Mouse (Mus musculus) CH12F3 (cell line): ENCODE data around the gene Scube2.

Experiments
- in situ Hi-C: fragments of 300-500 bp; cut with MboI; formaldehyde crosslinking; loops from 2 replicates; pipeline ENCODE4 v1.14.3; 2020; ENCODE audit warnings: low sequenced_read_pairs

The Scube2 gene

DNA sequence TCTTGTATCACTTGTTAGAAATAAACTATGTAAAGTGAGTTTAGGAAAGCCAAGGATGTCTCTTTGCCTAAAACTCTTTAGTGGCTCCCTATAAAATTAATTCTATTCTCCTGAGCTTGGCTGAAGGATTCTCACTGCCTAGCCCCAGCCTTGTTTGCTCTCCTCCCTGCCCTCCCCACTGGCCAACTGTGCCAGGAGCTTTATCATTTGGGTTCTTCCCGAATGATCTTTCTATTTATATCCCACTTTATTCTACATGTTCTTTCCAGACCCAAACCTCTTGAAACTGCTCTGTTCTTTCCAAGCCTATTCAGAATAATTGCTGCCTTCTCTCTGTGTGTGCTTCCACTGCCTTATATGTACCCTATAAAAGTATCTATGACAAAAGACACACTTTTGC lies 62.0 kb downstream of the Scube2 start:
- in situ Hi-C loops, result no loop called here

GRCm38 (mm10) chr7:109800626-109801025 lies 64.9 kb downstream of the Scube2 start:
- in situ Hi-C loops, result no loop called here

- in situ Hi-C loops, result no loop called here
Measured at GRCm38 (mm10) chr7:109799168-109799567, 66.3 kb downstream of the Scube2 start.

- in situ Hi-C loops, result no loop called here
Measured at GRCm38 (mm10) chr7:109795564-109795963, 69.9 kb downstream of the Scube2 start.

GRCm38 (mm10) chr7:109794556-109794955 lies 70.9 kb downstream of the Scube2 start:
- in situ Hi-C loops, result no loop called here

GRCm38 (mm10) chr7:109792759-109793158 lies 72.7 kb downstream of the Scube2 start:
- in situ Hi-C loops, result no loop called here

- in situ Hi-C loops, result no loop called here
Measured at GRCm38 (mm10) chr7:109790818-109791217, 74.7 kb downstream of the Scube2 start.

DNA sequence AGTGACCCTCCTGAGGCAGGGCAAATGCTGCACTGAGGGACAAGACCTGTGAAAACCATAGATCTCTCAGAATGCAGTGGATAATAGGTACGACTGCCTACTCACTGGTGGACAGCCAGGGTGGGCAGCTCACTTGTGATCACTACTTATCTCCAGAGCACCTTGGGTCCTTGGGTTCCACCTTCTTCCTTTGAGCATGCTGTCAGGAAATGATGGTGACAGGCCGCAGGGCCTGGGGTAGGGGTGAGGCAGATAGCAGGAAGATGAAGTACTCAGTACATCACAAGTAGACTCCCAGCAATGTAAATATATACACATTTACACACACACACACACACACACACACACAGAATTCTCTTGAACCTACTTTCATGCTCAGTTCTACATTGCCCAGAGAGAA lies 77.6 kb downstream of the Scube2 start:
- in situ Hi-C loops, result no loop called here

DNA sequence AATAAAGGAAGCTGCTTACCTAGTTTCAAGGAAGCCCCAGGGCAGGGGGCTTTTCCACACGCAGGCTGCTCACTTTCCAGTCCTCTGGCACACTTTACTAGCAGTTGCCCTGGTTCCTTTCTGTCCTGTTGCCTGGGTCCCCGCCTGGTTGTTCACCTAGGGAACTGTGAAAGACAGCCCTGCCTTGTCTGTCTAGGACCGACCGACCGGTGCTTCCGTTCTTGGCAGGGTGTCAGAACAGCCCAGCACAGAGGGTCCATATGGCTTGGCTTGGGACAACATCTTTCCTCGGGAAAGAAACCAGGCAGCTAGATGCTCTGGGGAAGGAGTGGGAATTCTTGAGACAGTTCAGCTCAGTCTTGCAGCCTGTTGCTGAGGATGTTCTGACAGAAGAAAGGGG lies 82.2 kb downstream of the Scube2 start:
- in situ Hi-C loops, result no loop called here

GRCm38 (mm10) chr7:109781470-109782203 lies 83.8 kb downstream of the Scube2 start, which contains the start of gene Nrip3:
Gene Nrip3, minus strand, starts transcription at chr7:109782025.
- in situ Hi-C loops, result no loop called here

DNA sequence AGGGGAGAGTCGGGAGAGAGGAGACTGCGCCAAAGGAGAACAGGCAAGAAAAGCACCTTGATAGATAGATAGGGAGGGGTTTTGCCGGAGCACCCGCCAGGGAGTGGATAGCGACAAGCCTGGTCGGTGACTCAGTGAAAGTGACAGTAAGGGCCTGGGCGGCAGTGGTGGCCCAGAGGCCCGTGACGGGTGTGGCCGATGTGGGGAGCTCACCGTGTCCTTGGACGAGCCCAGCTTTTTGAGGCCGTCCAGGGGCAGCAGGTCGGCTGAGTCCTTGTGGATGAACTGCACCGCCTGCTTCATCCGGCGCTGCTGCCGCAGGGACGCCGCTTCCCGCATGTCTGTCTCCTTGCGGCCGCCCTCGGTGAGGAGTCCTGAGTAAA lies 84.4 kb downstream of the Scube2 start:
- in situ Hi-C loops, result no loop called here

DNA sequence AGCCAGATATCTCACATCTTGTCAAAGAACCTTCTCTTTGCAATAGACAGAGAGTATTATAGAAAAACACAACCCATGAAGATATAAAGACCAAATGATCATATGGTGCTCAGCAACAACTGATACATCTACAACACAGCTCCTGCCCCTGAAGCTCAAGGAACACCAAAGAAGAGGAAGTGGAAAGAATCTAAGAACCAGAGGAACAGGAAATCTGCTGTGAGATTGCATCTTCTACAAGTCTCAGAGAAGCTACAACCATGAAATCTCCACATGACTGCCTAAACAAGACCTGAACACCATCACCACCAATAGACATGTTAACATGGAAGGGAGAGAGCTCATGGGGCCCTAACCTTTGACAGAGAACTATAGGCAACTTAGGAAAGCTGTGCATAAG lies 93.2 kb downstream of the Scube2 start:
- in situ Hi-C loops, result no loop called here

- in situ Hi-C loops, result no loop called here
Measured at GRCm38 (mm10) chr7:109768699-109769383, 96.6 kb downstream of the Scube2 start.

- in situ Hi-C loops, result no loop called here
Measured at GRCm38 (mm10) chr7:109767575-109768350, 97.7 kb downstream of the Scube2 start.

DNA sequence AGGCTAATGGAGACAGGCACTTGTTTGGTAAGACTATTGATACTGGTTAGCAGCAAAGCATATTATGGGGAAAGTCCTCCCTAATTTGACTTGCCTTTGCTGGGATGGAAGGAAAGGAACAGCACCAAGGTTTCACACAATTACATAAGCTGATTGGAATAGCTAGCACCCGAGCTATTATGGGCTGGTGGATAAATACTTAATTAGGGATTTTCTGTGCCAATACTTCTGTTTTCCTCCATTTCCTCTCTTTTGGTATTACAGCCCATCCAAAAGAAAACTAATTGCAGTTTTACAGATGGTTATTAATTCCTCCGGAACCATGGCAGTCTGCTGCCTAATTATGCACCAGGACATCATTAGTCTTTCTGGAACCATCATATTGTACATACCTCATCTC lies 101.5 kb downstream of the Scube2 start:
- in situ Hi-C loops, result no loop called here

GRCm38 (mm10) chr7:109756291-109756690 lies 109.2 kb downstream of the Scube2 start:
- in situ Hi-C loops, result no loop called here

- in situ Hi-C loops, result no loop called here
Measured at GRCm38 (mm10) chr7:109754034-109754433, 111.4 kb downstream of the Scube2 start.

GRCm38 (mm10) chr7:109752008-109752925 lies 113.2 kb downstream of the Scube2 start, which contains the start of gene Tmem9b:
Gene Tmem9b, minus strand, starts transcription at chr7:109752875.
- in situ Hi-C loops, result no loop called here

DNA sequence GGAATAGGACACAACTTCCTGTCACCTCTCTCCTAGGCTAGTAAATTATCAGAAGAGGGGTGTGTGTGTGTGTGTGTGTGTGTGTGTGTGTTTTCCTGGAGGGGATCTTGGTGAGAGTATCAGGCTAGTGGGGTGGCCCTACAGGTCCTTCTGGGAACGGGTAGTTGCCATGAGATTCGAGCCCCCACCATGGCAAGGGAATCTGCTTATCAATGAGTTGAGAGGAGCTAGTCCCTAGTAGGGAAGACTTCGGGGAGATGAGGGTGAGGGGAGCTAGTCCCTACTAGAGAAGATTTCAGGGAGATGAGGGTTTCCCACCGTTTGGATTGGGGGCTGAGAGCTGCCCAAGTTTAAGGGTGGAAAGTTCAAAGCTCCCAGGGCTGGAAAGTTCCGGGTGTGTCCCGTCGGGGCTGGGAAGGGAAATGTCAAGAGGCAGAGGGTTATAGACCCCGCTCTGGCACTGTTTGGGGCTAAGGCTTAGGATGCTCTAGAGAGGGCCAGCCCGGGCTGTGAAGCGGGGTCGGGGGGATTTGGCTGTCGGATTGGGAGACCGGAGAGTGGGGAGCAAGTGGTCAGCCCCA lies 114.0 kb downstream of the Scube2 start:
- in situ Hi-C loops, result no loop called here
